Mouse (Mus musculus) CH12F3 (cell line): ENCODE measurements around the gene Ly86.

ENCODE experiments used
- in situ Hi-C: fragments of 300-500 bp; cut with MboI; formaldehyde crosslinking; loops from 2 replicates; pipeline ENCODE4 v1.14.3; 2020; ENCODE audit warnings: low sequenced_read_pairs

Gene Ly86

DNA sequence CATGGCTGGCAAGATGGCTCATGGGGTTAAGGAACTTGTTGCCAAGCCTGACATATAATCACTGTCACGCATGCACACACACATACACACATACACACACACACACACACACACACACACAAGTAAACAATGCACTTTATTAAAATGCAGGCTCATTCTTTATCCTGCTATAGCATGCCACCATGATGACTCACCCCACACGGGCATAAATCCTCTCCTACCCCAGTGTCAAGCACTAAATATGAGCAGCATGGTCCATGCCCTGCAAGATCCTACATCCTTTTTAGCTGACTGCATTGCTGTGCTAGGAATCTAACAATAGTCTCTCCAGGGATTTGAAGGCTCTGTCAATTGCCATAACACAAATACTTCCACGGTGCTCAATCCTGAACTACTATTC, 83.5 kb downstream of the Ly86 start:
- in situ Hi-C loops = no loop called here

GRCm38 (mm10) chr13:37429661-37430271, 84.8 kb downstream of the Ly86 start:
- in situ Hi-C loops = no loop called here

GRCm38 (mm10) chr13:37431707-37432106, 86.7 kb downstream of the Ly86 start:
- in situ Hi-C loops = no loop called here

DNA sequence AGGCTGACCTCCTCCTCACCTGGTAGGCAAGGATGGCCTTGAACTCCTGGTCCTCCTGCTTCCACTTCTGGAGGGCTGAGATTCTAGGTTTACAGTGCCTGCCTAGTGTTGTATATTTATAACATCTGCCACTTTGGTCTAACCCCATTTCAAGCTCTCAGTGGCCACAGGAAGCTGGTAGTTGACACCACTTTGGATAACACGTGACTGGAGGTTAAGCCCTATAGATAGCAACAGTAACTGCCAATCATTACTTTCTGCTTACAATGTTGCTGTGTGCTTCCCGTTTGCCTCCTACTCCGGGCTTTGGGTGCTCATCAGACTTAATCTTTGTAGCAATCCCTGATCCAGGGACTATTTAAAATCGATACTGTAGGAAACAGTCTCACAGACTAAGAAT, 87.6 kb downstream of the Ly86 start:
- in situ Hi-C loops = no loop called here

DNA sequence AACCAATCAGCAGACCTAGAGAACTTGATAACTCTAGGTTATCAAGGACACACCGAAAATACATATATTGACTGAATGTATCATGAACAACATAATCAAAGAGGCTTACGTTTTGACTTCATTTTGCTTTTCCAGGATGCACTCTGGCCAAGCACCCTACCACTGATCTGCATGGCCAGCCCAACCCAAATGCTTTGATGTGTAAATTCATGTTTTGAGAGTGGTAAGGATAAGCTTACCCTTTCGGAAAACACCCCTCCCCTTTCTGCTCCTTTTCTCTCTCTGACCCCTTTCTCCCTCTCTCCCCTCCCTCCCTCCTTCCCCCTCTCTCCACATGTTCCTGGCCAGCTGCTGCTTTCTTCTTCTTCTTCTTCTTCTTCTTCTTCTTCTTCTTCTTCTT, 88.1 kb downstream of the Ly86 start:
- in situ Hi-C loops = no loop called here

DNA sequence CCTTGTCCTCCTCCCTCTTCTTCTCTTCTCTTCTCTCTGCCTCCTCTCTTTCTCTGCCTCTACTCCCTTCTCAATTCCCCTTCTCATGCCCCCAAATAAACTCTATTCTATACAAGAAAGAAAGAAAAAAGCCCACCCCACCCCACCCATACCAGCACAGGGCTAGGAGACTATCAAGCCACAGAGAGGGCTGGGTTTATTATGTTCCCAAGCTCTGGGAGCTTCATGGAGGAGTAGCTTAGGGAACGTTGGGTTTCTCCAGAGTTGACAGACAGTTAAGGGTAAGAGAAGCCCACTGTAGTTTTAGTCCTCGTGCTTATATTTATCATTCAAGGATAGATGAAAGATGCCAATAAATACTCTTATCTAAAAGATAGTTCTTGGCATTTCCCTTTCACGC, 88.7 kb downstream of the Ly86 start:
- in situ Hi-C loops = no loop called here

DNA sequence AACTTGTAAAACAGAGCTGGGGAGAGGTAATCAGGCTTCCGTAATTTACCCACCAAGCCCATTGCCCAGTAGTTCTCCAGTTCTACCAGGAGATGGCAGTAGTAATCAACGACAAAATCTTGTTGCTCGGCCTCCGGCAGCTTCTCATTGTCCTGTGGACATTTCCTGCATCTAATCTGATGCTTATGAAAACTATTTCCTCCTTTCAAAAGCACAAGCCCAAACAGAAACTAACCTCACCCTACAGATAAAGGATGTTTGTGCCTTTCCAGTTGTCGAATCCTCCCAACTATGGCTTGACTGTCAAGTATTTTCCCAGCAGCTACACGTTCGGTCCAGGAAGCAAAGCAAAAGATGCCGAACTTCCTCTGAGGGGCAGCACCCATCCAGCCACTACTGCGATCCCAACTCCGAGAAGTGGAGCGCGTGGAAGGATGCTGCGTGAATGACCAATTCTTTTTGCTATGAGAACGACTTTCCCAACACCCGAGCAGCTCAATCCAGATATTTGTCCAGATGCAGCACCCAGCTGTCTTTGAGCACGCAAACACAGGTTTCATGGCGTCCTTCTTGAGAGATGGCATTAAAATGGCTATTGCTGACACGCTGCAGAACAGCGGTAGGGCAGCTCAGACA, 89.2 kb downstream of the Ly86 start:
- in situ Hi-C loops = no loop called here

DNA sequence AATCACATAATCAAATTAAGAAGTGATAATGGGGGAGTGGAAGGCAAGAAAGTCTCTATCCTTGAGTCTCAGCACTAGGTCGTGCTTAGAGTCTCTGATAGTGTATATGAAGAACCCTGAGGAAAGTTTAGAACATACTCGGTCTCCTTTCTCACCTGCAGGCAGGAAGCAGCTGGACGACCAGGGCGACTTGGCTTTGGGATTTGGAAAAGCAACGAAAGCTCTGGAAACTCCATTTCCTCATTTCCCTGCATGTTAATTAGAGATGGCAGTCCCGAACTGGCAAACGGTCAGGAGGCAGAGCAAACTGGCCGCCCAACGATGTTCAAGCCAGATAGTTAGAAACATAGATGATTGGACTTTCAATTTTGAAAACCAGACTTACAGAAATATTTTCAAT, 89.8 kb downstream of the Ly86 start:
- in situ Hi-C loops = no loop called here

DNA sequence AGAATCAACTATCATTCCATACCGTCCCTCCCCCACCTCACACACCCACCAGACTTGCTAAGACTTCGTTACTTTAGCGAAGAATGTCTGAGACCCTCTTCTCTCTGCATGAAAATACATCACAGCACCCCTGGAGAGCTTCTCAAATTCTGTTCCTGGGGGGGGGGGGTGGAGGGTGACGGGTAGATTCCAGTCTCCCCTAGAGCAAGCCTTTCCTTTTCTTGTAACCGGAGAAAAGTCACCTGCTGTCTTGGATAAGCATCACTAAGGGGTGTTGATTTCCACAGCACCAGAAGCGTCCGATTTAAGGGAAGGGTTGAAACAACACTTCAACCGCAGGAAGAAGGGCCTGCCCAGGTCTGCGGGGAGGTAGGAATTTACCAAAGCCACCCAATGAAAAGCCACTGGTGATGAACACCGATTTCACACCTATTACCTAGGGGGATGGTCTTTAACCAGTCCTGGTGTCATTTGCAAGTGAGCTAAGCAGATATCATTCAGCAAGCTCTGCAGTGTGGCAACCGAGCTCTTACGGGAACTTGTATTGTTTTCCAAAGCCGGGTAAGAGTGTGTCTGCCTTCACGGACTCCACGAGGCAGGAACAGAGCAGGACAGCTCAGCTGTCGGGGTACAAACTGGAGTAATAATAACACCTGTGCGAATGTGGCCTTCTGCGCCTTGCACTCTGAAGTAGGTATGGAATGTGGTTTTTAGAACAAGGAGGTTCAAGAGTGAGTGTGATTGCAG, 91.4 kb downstream of the Ly86 start:
- in situ Hi-C loops = no loop called here

DNA sequence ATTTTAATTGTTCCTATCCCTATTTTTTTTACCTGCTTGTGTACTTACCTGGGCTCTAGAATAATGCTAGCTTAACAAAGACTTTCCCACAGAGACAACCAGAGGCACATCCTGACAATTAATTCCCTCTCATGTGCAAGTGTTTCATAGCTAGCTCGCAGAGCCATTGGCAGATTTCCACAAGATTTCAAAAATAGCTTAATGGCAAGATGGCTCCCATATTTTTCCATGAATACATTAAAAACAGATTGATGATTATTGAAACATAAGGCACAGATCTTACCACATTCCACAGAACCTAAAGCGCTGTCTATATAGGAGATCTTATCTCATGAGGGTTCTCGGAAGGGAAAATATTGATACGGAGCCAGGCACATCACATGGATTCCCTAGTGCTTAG, 93.8 kb downstream of the Ly86 start:
- in situ Hi-C loops = no loop called here

- in situ Hi-C loops = no loop called here
Measured at GRCm38 (mm10) chr13:37439477-37439876, 94.5 kb downstream of the Ly86 start.

DNA sequence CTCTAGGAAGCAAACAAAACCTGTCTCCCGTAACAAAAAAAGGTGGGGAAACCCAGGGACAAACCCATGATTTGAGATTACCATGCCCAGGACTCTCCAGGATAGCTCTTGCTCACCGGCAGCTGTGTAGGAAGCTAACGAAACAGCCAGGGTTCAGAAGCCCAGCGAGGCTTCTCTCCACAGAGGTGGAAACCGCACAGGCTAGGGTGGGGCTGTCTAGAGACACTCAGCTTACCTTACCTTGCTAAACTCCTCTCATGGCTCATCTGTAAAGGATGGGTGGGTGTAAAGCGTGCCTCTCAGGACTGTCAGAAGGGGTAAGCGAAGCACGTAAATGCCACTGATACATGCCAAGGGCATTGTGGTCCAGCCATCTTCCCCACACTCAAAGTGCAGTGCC, 94.9 kb downstream of the Ly86 start:
- in situ Hi-C loops = no loop called here

- in situ Hi-C loops = no loop called here
Measured at GRCm38 (mm10) chr13:37440593-37441307, 95.7 kb downstream of the Ly86 start.

DNA sequence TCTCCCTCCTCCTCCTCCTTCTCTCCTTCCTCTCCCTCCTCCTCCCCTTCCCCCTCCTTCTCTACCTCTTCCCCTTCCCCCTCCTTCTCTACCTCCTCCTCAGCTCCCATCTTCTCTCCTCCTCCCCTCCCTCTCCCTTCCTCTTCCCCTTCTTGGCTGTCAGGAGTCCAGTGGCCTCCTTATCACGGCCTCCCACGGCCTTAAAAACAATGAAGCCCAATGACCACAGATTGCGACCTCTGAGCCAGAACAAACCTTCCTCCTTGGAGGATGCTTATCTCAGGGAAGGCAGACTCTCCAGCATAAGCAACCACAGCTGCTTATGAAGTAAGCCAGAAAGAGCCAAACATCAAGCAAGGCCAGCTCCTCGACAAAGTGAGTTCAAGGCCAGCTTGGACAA, 97.0 kb downstream of the Ly86 start:
- in situ Hi-C loops = no loop called here

DNA sequence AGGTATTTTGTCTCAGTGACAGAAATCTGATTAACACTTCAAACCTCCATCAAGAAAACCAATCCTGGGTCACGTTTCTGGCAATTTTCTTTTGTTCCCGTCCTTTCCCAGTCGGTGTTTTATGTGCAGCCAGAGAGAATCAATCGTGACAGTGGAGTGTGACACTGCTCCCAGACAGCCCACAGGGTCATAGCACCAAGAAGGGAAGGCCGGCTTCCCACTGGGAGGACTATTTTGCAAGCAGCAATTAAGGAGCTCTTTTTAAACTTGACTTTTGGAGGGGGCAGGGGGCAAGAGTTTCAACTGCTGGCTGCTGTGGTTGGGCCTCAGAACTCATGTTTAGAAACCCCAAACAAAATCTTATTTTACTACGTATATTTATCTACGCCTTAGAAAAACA, 97.5 kb downstream of the Ly86 start:
- in situ Hi-C loops = no loop called here

DNA sequence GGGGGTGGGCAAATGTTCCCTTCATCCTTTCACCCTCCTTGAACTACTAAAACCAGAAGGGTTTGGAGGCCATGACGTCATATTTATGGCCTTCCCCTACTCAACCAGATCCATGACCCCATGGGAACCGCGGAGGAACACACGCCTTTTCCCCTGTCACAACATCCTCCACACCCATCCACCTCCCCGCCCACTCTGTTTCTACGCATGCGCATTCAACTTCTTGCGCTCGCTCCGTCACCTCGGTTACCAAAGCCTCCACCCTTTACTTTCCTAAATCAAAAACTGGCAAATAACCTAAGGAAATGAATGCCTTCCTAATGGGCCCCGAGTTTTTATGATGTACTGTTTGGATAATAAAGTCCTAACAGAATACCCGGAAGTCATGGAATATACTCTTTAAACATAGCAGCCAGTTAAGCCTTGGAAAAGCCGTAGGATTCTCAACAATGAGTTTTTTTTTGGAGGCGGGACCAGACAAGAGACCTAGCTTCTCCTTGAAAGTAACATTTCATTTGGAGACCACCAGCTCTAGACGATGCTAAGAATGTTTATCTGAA, 101.8 kb downstream of the Ly86 start:
- in situ Hi-C loops = no loop called here

GRCm38 (mm10) chr13:37451021-37451420, 106.0 kb downstream of the Ly86 start:
- in situ Hi-C loops = loop anchor here (25.0 kb wide), 1 partner anchor 486 kb away; no protein-coding TSS in a partner anchor

DNA sequence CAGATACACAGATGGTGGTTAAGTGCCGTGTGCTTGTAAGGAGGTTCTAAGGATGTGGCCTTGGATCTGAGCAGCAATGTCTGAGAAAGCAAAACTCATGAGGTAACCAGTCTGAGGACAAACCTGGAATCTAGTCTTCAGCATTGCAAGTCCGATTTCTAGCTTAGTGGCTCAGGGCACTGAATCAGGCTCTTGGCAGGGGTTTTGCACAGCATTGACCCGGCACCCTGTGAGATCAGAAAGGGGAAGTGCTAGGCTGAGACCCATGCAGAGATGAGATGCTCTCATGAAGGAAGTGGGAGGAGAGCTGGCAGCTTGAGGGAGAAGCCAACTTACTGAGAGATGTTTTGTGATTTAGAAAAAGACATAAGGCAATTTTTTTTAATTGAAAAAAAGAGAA, 106.5 kb downstream of the Ly86 start:
- in situ Hi-C loops = loop anchor here (25.0 kb wide), 1 partner anchor 486 kb away; no protein-coding TSS in a partner anchor

DNA sequence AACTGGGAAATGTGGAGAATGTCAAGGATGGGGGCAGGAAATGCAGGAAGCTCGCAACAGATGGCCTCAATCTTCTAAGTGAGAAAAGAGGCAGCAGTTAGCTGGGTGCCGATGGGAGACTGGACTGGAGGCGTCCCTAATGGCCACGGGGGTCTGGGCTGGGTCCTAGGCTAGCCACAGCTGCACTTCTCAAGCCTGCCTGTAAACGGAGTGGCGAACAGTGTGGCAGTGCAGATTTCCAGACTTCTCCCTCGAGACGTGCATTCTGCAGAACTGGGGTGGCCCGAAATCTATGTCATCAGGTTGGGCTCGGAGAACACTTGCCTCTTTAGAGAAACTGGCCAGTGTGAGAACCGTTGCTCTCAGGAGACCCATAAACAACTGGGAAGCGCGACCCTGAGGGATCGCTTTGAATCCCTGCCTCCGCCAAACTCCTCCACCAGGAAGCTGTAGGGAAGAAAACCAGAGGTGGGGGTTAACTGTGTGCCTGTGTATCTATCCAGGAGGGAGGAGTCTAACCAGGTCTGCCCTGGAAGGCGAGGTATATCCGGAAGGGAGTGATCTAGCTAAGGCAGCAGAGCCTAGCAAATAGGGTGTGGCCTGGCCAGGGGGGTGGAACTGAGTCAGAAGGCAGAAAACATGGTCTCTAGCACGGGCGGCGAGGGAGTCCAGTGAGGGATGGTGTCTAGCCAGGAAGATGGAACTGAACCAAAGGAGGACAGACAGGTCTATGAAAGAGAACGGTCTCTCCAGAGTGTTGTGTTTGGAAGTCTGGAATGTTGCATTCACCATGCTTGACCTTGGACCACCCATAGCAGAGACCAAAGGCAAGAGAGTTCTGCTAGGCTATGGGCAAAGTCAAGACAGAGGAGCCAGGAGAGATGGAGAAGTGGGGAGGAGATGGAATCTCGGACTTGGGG, 107.3 kb downstream of the Ly86 start:
- in situ Hi-C loops = loop anchor here (25.0 kb wide), 1 partner anchor 485 kb away; no protein-coding TSS in a partner anchor

GRCm38 (mm10) chr13:37453203-37453602, 108.2 kb downstream of the Ly86 start:
- in situ Hi-C loops = loop anchor here (25.0 kb wide), 1 partner anchor 484 kb away; no protein-coding TSS in a partner anchor
